Mouse (Mus musculus): ENCODE data around the gene Lipc.

DNA sequence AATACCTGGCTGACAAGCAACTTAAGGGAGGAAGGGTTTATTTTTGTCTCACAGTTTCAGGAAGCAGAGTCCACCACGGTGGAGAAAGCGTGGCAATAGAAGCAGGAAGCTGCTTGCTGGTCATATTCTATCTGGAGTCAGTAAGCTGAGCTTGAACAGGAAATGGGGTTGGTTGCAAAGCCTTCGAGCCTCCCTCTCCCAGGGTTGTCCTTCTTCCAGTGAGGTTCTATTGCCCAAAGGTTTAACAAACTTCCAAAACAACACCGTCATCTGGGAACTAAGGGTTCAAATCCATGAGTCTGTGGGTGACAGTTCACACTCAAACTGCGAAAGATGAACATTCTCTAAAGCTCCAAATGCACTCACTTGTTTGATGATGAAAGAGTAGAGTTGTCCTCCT is 27.1 kb upstream of the Lipc start:
- no peak for TF ChIP-seq USF1 (IDR thresholded peaks at IDR 0.05; ENCODE audit: low read depth)
- no peak for TF ChIP-seq POLR2AphosphoS2 (IDR thresholded peaks at IDR 0.05; ENCODE audit: insufficient read length, low read depth)
- no peak for TF ChIP-seq MAX (IDR thresholded peaks at IDR 0.05; ENCODE audit: low read depth)
- TF ChIP-seq TCF12 (IDR thresholded peaks at IDR 0.05; ENCODE audit: insufficient read depth, poor library complexity, severe bottlenecking) = no peak
- TF ChIP-seq POLR2A (IDR thresholded peaks at IDR 0.05; ENCODE audit: insufficient read length, low read depth) = no peak
- no peak for TF ChIP-seq MYOD1 (IDR thresholded peaks at IDR 0.05; ENCODE audit: control insufficient read depth in 1 of 3, insufficient read length in 2 of 3, low read depth in 2 of 3)
- no peak for TF ChIP-seq CEBPB (IDR thresholded peaks at IDR 0.05; ENCODE audit: insufficient read depth, poor library complexity, severe bottlenecking)

Data from myocyte (in vitro differentiated cells).